Mouse (Mus musculus): ENCODE results near the gene Zeb2.

GRCm38 (mm10) chr2:44981646-44982045 lies 135.5 kb downstream of the Zeb2 start:
- TF ChIP-seq POLR2A (IDR thresholded peaks at IDR 0.05; ENCODE audit: control insufficient read depth, low read depth, low read length) (no peak), CTCF (IDR thresholded peaks at IDR 0.05; ENCODE audit: control insufficient read depth, insufficient read depth, insufficient replicate concordance, low read depth, low read length) (no peak)

All from testis, adult 2 months (tissue).